Mouse (Mus musculus) heart, embryonic 16.5 days (tissue): Measurements from ENCODE around the gene Dll3. TPM values are rescaled to one million over a fixed set of nuclear protein-coding genes. Genes with fewer than 3 reads are reported as not detected.
A peak's percentile ranks its signal among the peaks of the same experiment; 100 is the strongest.
"Not testable (repeated sequence)": the region's sequence is repeated elsewhere in the genome, so short reads cannot be mapped to it uniquely, and the experiment has no call there.

Experiments used
- ATAC-seq: fragments of 200-750 bp; cut with Nextera tagmentation; replicated peaks from 2 replicates; pipeline ENCODE4 v1.8.0; 2017; ENCODE audit warnings: moderate number of reproducible peaks; ENCODE audit not compliant: insufficient read depth, low FRiP score; ENCODE audit errors: extremely low read depth
- H3K27ac ChIP-seq: fragments of 300-500 bp; sonication (generic); 2 replicates; pipeline ENCODE4 v1.5.1; 2014; ENCODE audit warnings: mild to moderate bottlenecking, low read length, control low read depth, moderate library complexity
- H3K27me3 ChIP-seq: fragments of 300-500 bp; sonication (generic); 2 replicates; pipeline ENCODE4 v1.6.1; 2014; ENCODE audit warnings: low read length, mixed read lengths; ENCODE audit not compliant: control insufficient read depth, insufficient read depth
- H3K36me3 ChIP-seq: fragments of 300-500 bp; sonication (generic); 2 replicates; pipeline ENCODE4 v1.6.1; 2014; ENCODE audit not compliant: control insufficient read depth, insufficient read depth
- H3K4me1 ChIP-seq: fragments of 300-500 bp; sonication (generic); 2 replicates; pipeline ENCODE4 v1.6.1; 2014; ENCODE audit warnings: low read length, mixed read lengths; ENCODE audit not compliant: control insufficient read depth, insufficient read depth
- H3K4me2 ChIP-seq: fragments of 300-500 bp; sonication (generic); 2 replicates; pipeline ENCODE4 v1.6.1; 2014; ENCODE audit warnings: low read depth, mild to moderate bottlenecking, control low read depth, low read length
- H3K4me3 ChIP-seq: fragments of 300-500 bp; sonication (generic); 2 replicates; pipeline ENCODE4 v1.5.1; 2014; ENCODE audit warnings: mild to moderate bottlenecking, control low read depth, low read length
- H3K9ac ChIP-seq: fragments of 300-500 bp; sonication (generic); 2 replicates; pipeline ENCODE4 v1.6.1; 2014; ENCODE audit warnings: low read length, control low read depth
- H3K9me3 ChIP-seq: fragments of 300-500 bp; sonication (generic); replicated peaks from 2 replicates; pipeline ENCODE4 v1.6.1; 2016; ENCODE audit warnings: low read length; ENCODE audit not compliant: control insufficient read depth
- WGBS: fragments of 180-500 bp; shearing (Covaris S2); extraction: QIAGEN DNeasy Blood & Tissue Kit; methylation state at CpG from one replicate; pipeline ENCODE4 v1.1.7; 2014; 5-methylcytosine and 5-hydroxymethylcytosine counted together
- polyA plus RNA-seq: library from polyadenylated mRNA; unstranded; fragments of >200 nt; fragmentation: Nextera tagmentation; extraction: Ambion mirVana; gene quantifications from 2 replicates; pipeline ENCODE4 v1.2.1, GENCODE M21; 2015

Dll3 gene
- polyA plus RNA-seq, 1 experiment from 2014 or later, result 0.17 TPM

DNA sequence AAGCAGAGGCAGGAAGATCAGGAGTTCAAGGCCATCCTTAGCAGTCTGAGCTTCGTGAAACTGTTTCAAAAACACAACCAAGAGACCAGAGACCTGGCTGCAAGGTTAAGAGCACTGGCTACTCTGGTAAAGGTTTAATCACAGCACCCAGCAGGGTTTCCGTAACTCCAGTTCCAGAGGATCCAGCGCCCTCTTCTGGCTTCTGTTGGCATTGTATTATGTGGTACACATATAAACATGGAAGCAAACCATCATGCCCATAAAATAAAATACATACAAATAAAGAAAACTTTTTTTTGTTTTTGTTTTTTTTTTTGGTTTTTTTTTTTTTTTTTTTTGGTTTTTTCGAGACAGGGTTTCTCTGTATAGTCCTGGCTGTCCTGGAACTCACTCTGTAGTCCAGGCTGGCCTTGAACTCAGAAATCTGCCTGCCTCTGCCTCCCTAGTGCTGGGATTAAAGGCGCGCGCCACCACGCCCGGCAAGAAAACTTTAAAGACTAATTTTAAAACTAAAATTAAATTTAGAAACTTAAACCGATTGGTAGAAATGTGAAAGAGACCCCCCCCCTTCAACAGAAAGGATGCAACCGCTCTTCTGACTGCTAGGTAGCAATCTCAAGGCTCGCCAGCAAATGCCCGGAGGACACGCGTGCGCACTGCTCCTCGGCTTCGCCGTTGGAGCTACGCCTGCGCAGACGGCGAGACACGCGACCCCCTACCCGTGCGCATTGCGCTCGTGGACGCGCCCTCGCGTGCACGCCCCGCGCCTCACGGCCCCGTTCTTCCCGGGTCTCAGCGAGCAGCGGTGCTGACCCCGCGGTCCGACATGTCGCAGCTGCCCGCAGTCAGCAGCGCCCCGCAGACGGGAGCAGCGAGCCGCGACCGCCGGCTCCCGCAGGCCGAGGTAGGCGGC lies 34.7 kb downstream of the Dll3 start, which contains the start of gene Eid2:
TSS of gene Eid2 (plus strand) at position 753 of the 913 bp plus-strand sequence.
- Histone ChIP-seq H3K9me3 (no peaks in the 10 kb centered on the region), H3K4me2 (peak within 1 kb of the TSS; percentile 72), H3K27ac (peak within 1 kb of the TSS; percentile 84), H3K27me3 (no peaks in the 10 kb centered on the region), H3K4me1 (peaks cover 6% of the 10 kb centered on the region), H3K9ac (peak within 1 kb of the TSS; percentile 96), H3K36me3 (peaks cover 15% of the 10 kb centered on the region; the same call in 1 of the 2 replicates), H3K4me3 (peak within 1 kb of the TSS; percentile 76)
- ATAC-seq, result peak; percentile 92
- WGBS, result 6% methylated on average over 57 of the region's 57 CpGs

DNA sequence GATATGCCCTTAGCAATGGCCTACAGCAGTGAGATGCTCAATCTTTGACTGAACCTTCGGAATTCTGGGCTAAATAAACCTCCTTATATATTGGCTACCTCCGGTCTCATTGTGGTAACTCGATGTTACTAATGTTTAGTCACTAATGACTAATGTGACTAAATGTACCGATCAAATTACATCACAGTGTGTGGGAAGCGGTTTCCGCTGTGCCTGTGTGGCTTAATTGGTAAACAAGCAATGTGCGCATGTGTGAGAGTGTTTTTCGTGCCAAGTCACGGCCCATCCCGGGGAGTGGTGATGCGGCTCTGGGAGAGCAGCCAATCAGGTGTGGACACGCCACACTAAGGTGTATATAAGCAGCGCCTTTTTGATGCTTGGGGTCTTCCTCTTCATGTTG lies 36.6 kb downstream of the Dll3 start:
- no peak overlapping the region for H3K4me3 ChIP-seq
- H3K4me1 ChIP-seq, result peaks cover 6% of the 10 kb centered on the region
- 0 out of 2 replicates have a peak, but pooled peaks cover 8% of the 10 kb centered on the region for H3K36me3 ChIP-seq
- H3K27me3 ChIP-seq, result no peaks in the 10 kb centered on the region
- no peak overlapping the region for H3K27ac ChIP-seq
- ATAC-seq, result no peak
- no peak overlapping the region for H3K4me2 ChIP-seq
- H3K9me3 ChIP-seq, result no peaks in the 10 kb centered on the region
- H3K9ac ChIP-seq, result no peak overlapping the region
- WGBS, result 83% methylated on average over 13 of the region's 13 CpGs

DNA sequence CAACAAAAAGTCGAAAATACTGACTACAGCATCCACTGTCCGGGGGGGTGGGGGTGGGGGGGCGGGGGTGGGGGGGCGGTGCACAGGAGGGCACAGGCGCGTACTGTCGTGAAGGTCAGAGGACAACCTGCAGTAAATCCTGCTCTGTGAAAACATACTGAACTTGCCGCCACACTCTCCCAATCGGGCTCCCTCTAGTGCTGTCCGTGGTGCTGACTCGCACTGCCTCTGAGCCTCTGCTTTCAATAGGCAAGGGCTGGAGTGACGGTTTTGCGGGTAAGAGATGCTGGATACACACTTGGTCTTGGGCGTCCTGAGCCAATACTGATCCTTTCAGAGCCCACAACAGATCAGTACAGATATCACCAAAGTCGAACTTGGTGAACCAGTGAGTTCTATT lies 38.3 kb downstream of the Dll3 start:
- Histone ChIP-seq H3K4me3 (no peak overlapping the region), H3K27me3 (no peaks in the 10 kb centered on the region), H3K9me3 (no peaks in the 10 kb centered on the region), H3K36me3 (no peaks in the 10 kb centered on the region), H3K4me1 (peaks cover 4% of the 10 kb centered on the region), H3K4me2 (no peak overlapping the region), H3K9ac (no peak overlapping the region), H3K27ac (no peak overlapping the region)
- WGBS, result 5% methylated on average over 15 of the region's 15 CpGs
- ATAC-seq, result no peak

DNA sequence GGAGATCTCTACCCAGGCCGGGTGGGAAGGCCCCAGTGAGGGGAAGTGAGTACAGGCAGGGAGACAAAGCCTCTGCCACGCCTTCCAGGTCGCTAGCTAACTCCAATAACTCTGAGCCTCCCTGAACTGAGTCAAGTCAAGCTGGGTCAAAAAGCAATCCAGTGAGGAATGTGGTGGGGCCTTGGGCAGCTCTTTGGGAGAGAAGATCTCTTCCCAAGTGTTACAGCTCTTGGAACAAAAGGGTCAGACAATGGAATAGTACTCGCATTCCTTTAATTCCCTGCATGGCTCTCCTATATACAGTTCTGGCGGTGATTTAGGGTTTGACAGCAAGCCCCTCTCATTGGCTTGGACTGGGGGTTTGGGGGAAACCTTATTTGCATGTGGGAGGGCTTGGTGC lies 39.2 kb downstream of the Dll3 start:
- Histone ChIP-seq H3K4me3 (no peak overlapping the region), H3K27me3 (no peaks in the 10 kb centered on the region), H3K9ac (no peak overlapping the region), H3K4me2 (no peak overlapping the region), H3K36me3 (no peaks in the 10 kb centered on the region), H3K4me1 (no peaks in the 10 kb centered on the region), H3K9me3 (no peaks in the 10 kb centered on the region), H3K27ac (no peak overlapping the region)
- 44% methylated on average over 5 of the region's 5 CpGs for WGBS
- ATAC-seq, result no peak

DNA sequence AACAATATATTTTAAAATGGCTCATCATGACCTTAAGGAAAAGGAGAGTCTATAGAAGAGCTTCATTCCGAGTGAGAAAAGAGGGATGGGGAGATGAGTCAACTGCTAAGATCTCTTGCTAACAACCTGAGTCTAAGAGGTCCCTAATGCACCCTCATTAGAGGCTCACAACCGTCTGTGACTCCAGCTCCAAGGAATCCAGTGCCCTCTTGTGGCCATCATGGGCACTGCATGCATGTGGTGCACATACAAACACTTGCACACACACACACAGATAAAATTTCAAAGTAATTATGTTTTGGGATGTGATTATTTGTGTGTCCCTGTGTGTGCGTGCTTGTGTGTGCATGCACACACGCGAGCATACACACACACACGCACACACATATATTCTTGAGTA lies 46.6 kb downstream of the Dll3 start:
- WGBS, result 79% methylated on average over 6 of the region's 6 CpGs
- Histone ChIP-seq H3K4me1 (no peaks in the 10 kb centered on the region), H3K27ac (no peak overlapping the region), H3K9ac (no peak overlapping the region), H3K9me3 (no peaks in the 10 kb centered on the region), H3K27me3 (no peaks in the 10 kb centered on the region), H3K36me3 (no peaks in the 10 kb centered on the region), H3K4me2 (no peak overlapping the region), H3K4me3 (no peak overlapping the region)
- ATAC-seq, result no peak

DNA sequence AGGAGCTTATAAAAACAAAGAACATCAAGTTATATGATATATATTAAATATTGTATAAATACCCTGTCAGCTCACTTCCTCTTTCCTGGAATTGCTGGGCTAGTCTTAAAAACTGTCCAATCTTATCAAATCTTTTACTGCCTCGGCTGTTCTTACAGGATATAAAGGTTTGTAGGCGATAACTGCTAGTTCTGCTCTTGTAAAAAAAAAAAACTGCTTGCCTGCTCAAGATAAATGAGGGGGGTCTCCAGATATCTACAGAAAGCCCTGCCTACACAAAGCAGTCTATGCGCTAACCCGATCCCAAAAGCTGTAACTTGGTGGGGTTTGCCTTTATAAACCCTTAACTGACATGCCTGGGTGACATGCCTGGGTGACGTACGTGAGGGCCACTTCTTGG lies 47.4 kb downstream of the Dll3 start:
- Histone ChIP-seq H3K27me3 (no peaks in the 10 kb centered on the region), H3K4me1 (no peaks in the 10 kb centered on the region), H3K9me3 (no peaks in the 10 kb centered on the region), H3K36me3 (no peaks in the 10 kb centered on the region), H3K4me2 (no peak overlapping the region), H3K9ac (no peak overlapping the region), H3K4me3 (no peak overlapping the region), H3K27ac (no peak overlapping the region)
- WGBS, result 77% methylated on average over 6 of the region's 6 CpGs
- no peak for ATAC-seq

DNA sequence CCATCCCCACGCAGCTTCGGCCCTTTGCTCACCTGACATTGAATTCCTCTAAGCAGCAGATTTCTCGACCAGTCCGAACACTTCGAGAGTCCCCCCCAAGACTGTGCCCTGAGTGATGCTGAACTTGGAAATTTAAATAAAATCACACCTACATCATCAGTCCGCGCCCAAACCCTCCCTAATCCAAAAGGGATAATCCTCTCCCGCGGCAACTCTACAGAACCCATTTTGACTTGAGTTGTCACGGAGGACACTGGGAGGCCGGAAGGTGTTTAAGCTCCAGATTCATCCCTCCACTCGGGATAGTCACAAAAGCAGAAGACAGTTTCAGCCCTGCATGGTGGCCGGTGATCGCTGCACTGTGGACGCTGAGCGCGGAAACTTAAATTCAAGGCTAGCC lies 50.1 kb downstream of the Dll3 start:
- 85% methylated on average over 17 of the region's 17 CpGs for WGBS
- ATAC-seq, result no peak
- no peak overlapping the region for H3K27ac ChIP-seq

DNA sequence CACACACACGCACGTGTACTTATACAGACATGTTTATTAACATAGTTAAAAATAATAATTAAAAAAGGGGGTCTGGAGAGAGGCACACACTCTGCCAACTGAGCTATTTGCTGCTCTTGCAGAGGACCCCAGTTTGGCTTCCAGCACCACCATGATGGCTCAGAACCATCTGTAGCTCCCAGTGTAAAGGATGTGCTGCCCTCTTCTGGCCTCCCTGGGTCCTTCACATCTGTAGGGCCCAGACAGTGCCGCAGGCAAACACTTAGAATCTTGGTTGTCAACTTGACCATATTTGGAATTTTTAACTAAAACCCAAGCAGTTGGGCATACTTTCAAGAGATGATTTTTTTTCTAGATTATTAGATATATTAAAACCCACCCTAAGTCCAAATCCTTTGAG lies 53.1 kb downstream of the Dll3 start:
- WGBS, result 78% methylated on average over 3 of the region's 3 CpGs

More for the DNA sequence above, 50.1 kb downstream of the Dll3 start:
- no peaks in the 10 kb centered on the region for H3K27me3 ChIP-seq
- H3K4me2 ChIP-seq, result no peak overlapping the region
- no peaks in the 10 kb centered on the region for H3K4me1 ChIP-seq
- 0 out of 2 replicates have a peak, but pooled peaks cover 2% of the 10 kb centered on the region for H3K9me3 ChIP-seq
- H3K4me3 ChIP-seq, result no peak overlapping the region
- no peaks in the 10 kb centered on the region for H3K36me3 ChIP-seq
- no peak overlapping the region for H3K9ac ChIP-seq

DNA sequence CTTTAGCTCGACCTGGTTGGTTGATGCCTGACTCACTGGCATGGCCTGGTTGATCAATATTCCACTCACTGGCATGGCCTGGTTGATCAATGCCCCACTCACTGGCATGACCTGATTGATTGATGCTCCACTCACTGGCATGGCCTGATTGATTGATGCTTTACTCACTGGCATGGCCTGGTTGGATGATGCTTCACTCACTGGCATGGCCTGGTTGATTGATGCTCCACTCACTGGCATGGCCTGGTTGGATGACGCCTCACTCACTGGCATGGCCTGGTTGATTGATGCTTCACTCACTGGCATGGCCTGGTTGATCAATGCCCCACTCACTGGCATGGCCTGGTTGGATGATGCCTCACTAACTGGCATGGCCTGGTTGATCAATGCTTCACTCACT lies 58.1 kb downstream of the Dll3 start:
- not testable (repeated sequence) for H3K4me3 ChIP-seq, ATAC-seq, H3K4me1 ChIP-seq, H3K9me3 ChIP-seq, H3K4me2 ChIP-seq, H3K27ac ChIP-seq, H3K27me3 ChIP-seq, H3K36me3 ChIP-seq, H3K9ac ChIP-seq
- WGBS, result 67% methylated on average over 2 of the region's 2 CpGs

More for the DNA sequence above, 53.1 kb downstream of the Dll3 start:
- Histone ChIP-seq H3K27ac (no peak overlapping the region), H3K9me3 (0 out of 2 replicates have a peak, but pooled peaks cover 2% of the 10 kb centered on the region), H3K4me1 (no peaks in the 10 kb centered on the region), H3K4me3 (no peak overlapping the region), H3K36me3 (no peaks in the 10 kb centered on the region), H3K9ac (no peak overlapping the region), H3K27me3 (no peaks in the 10 kb centered on the region), H3K4me2 (no peak overlapping the region)
- no peak for ATAC-seq
